Mouse (Mus musculus) hindbrain, embryonic 15.5 days (tissue): ENCODE data around the gene Tmod2. TPM values are rescaled to one million over a fixed set of nuclear protein-coding genes. Genes with fewer than 3 reads are reported as not detected.

Source experiments
- polyA plus RNA-seq: library from polyadenylated mRNA; unstranded; fragments of >200 nt; fragmentation: Nextera tagmentation; extraction: Ambion mirVana; gene quantifications from 2 replicates; pipeline ENCODE4 v1.2.1, GENCODE M21; 2015

The Tmod2 gene
- polyA plus RNA-seq, 1 experiment from 2014 or later, result 262 TPM

Other genes with a start within 250 kb of the Tmod2 start
- 151 and 154 TPM in 2 replicates for gene Mapk6, start 201.3 kb downstream of the Tmod2 start, polyA plus RNA-seq
- gene Leo1, start 169.8 kb downstream of the Tmod2 start, polyA plus RNA-seq, result 39.8 and 46.4 TPM in 2 replicates
- gene Tmod3, start 51.7 kb downstream of the Tmod2 start, polyA plus RNA-seq, result 80.8 and 84.5 TPM in 2 replicates
- gene Lysmd2, start 14.4 kb upstream of the Tmod2 start, polyA plus RNA-seq, result 33.2 and 35.4 TPM in 2 replicates
- 115 and 120 TPM in 2 replicates for gene Scg3, start 72.7 kb upstream of the Tmod2 start, polyA plus RNA-seq
- 2.6 and 3.9 TPM in 2 replicates for gene Bmp5, start 164.0 kb upstream of the Tmod2 start, polyA plus RNA-seq